Mouse (Mus musculus): ENCODE data around the gene Lrfn1. TPM values are rescaled to one million over a fixed set of nuclear protein-coding genes. Genes with fewer than 3 reads are reported as not detected.

The Lrfn1 gene
- polyA plus RNA-seq, 1 experiment from 2014 or later, result 23.4 TPM

GRCm38 (mm10) chr7:28432252-28432651 is 19.5 kb upstream of the Lrfn1 start:
- no peak for ATAC-seq (ENCODE audit: low read depth)
- Histone ChIP-seq H3K27me3 (ENCODE audit: control insufficient read depth, insufficient read depth, low read length) (no peaks in the 10 kb centered on the region), H3K36me3 (ENCODE audit: control insufficient read depth, insufficient read depth, low read length) (no peaks in the 10 kb centered on the region), H3K4me3 (ENCODE audit: low read depth, low read length) (no peak overlapping the region), H3K9ac (replicated peaks; ENCODE audit: low read depth, low read length) (no peak overlapping the region), H3K4me1 (ENCODE audit: control insufficient read depth, insufficient read depth, low read length) (peaks cover 19% of the 10 kb centered on the region), H3K27ac (ENCODE audit: low read depth, low read length) (no peak overlapping the region), H3K4me2 (ENCODE audit: low read depth, low read length) (no peak overlapping the region), H3K9me3 (ENCODE audit: control insufficient read depth, low read length) (no peaks in the 10 kb centered on the region)
- 95% methylated on average over 2 of the region's 2 CpGs for WGBS

GRCm38 (mm10) chr7:28435660-28436259 is 16.0 kb upstream of the Lrfn1 start:
- H3K4me2 ChIP-seq (ENCODE audit: low read depth, low read length), result peak overlapping the region; percentile 77
- no peaks in the 10 kb centered on the region for H3K27me3 ChIP-seq (ENCODE audit: control insufficient read depth, insufficient read depth, low read length)
- peak; percentile 44 for ATAC-seq (ENCODE audit: low read depth)
- no peaks in the 10 kb centered on the region for H3K9me3 ChIP-seq (ENCODE audit: control insufficient read depth, low read length)
- peak overlapping the region; percentile 81 for H3K4me3 ChIP-seq (ENCODE audit: low read depth, low read length)
- 0% methylated on average over 17 of the region's 70 CpGs for WGBS
- H3K9ac ChIP-seq (replicated peaks; ENCODE audit: low read depth, low read length), result peak overlapping the region; percentile 97
- H3K27ac ChIP-seq (ENCODE audit: low read depth, low read length), result peak overlapping the region; percentile 66
- no peaks in the 10 kb centered on the region for H3K36me3 ChIP-seq (ENCODE audit: control insufficient read depth, insufficient read depth, low read length)
- H3K4me1 ChIP-seq (ENCODE audit: control insufficient read depth, insufficient read depth, low read length), result peaks cover 19% of the 10 kb centered on the region

GRCm38 (mm10) chr7:28436271-28436904 is 15.4 kb upstream of the Lrfn1 start:
- Histone ChIP-seq H3K36me3 (ENCODE audit: control insufficient read depth, insufficient read depth, low read length) (no peaks in the 10 kb centered on the region), H3K27me3 (ENCODE audit: control insufficient read depth, insufficient read depth, low read length) (no peaks in the 10 kb centered on the region), H3K4me2 (ENCODE audit: low read depth, low read length) (peak overlapping the region; percentile 55), H3K4me1 (ENCODE audit: control insufficient read depth, insufficient read depth, low read length) (peaks cover 19% of the 10 kb centered on the region), H3K27ac (ENCODE audit: low read depth, low read length) (peak overlapping the region; percentile 83), H3K9ac (replicated peaks; ENCODE audit: low read depth, low read length) (peak overlapping the region; percentile 97), H3K9me3 (ENCODE audit: control insufficient read depth, low read length) (no peaks in the 10 kb centered on the region), H3K4me3 (ENCODE audit: low read depth, low read length) (peak overlapping the region; percentile 81)
- peak; percentile 98 for ATAC-seq (ENCODE audit: low read depth)
- WGBS, result 0% methylated on average over 51 of the region's 64 CpGs

GRCm38 (mm10) chr7:28436932-28437570 is 14.7 kb upstream of the Lrfn1 start, which contains the start of gene Gmfg:
Gene Gmfg, plus strand, starts transcription at chr7:28437447.
- ATAC-seq (ENCODE audit: low read depth), result peak; percentile 60
- Histone ChIP-seq H3K9me3 (ENCODE audit: control insufficient read depth, low read length) (no peaks in the 10 kb centered on the region), H3K36me3 (ENCODE audit: control insufficient read depth, insufficient read depth, low read length) (no peaks in the 10 kb centered on the region), H3K4me3 (ENCODE audit: low read depth, low read length) (peak within 1 kb of the TSS; percentile 81), H3K27ac (ENCODE audit: low read depth, low read length) (peak within 1 kb of the TSS; percentile 83), H3K4me1 (ENCODE audit: control insufficient read depth, insufficient read depth, low read length) (peaks cover 19% of the 10 kb centered on the region), H3K4me2 (ENCODE audit: low read depth, low read length) (peak within 1 kb of the TSS; percentile 55), H3K9ac (replicated peaks; ENCODE audit: low read depth, low read length) (peak within 1 kb of the TSS; percentile 62), H3K27me3 (ENCODE audit: control insufficient read depth, insufficient read depth, low read length) (no peaks in the 10 kb centered on the region)
- 2% methylated on average over 16 of the region's 16 CpGs for WGBS

- no peak overlapping the region for H3K27ac ChIP-seq (ENCODE audit: low read depth, low read length)
- no peak for ATAC-seq (ENCODE audit: low read depth)
- no peak overlapping the region for H3K9ac ChIP-seq (replicated peaks; ENCODE audit: low read depth, low read length)
- no peaks in the 10 kb centered on the region for H3K9me3 ChIP-seq (ENCODE audit: control insufficient read depth, low read length)
- no peaks in the 10 kb centered on the region for H3K27me3 ChIP-seq (ENCODE audit: control insufficient read depth, insufficient read depth, low read length)
- peaks cover 12% of the 10 kb centered on the region; the same call in 1 of the 2 replicates for H3K4me1 ChIP-seq (ENCODE audit: control insufficient read depth, insufficient read depth, low read length)
- no peak overlapping the region for H3K4me3 ChIP-seq (ENCODE audit: low read depth, low read length)
- H3K36me3 ChIP-seq (ENCODE audit: control insufficient read depth, insufficient read depth, low read length), result no peaks in the 10 kb centered on the region
- no peak overlapping the region for H3K4me2 ChIP-seq (ENCODE audit: low read depth, low read length)
Observed at GRCm38 (mm10) chr7:28437964-28438363, 13.8 kb upstream of the Lrfn1 start.

GRCm38 (mm10) chr7:28438771-28439170 is 13.0 kb upstream of the Lrfn1 start:
- H3K27ac ChIP-seq (ENCODE audit: low read depth, low read length), result no peak overlapping the region
- no peaks in the 10 kb centered on the region for H3K36me3 ChIP-seq (ENCODE audit: control insufficient read depth, insufficient read depth, low read length)
- 94% methylated on average over 2 of the region's 2 CpGs for WGBS
- no peak overlapping the region for H3K9ac ChIP-seq (replicated peaks; ENCODE audit: low read depth, low read length)
- no peak overlapping the region for H3K4me2 ChIP-seq (ENCODE audit: low read depth, low read length)
- H3K4me3 ChIP-seq (ENCODE audit: low read depth, low read length), result no peak overlapping the region
- no peaks in the 10 kb centered on the region for H3K9me3 ChIP-seq (ENCODE audit: control insufficient read depth, low read length)
- H3K4me1 ChIP-seq (ENCODE audit: control insufficient read depth, insufficient read depth, low read length), result peaks cover 12% of the 10 kb centered on the region; the same call in 1 of the 2 replicates
- no peaks in the 10 kb centered on the region for H3K27me3 ChIP-seq (ENCODE audit: control insufficient read depth, insufficient read depth, low read length)
- ATAC-seq (ENCODE audit: low read depth), result no peak

- Histone ChIP-seq H3K27ac (ENCODE audit: low read depth, low read length) (no peak overlapping the region), H3K4me2 (ENCODE audit: low read depth, low read length) (no peak overlapping the region), H3K27me3 (ENCODE audit: control insufficient read depth, insufficient read depth, low read length) (no peaks in the 10 kb centered on the region), H3K9ac (replicated peaks; ENCODE audit: low read depth, low read length) (no peak overlapping the region), H3K36me3 (ENCODE audit: control insufficient read depth, insufficient read depth, low read length) (no peaks in the 10 kb centered on the region), H3K4me1 (ENCODE audit: control insufficient read depth, insufficient read depth, low read length) (no peaks in the 10 kb centered on the region), H3K4me3 (ENCODE audit: low read depth, low read length) (no peak overlapping the region), H3K9me3 (ENCODE audit: control insufficient read depth, low read length) (no peaks in the 10 kb centered on the region)
- ATAC-seq (ENCODE audit: low read depth), result no peak
- WGBS, result 51% methylated on average over 2 of the region's 2 CpGs
Observed at GRCm38 (mm10) chr7:28440739-28441138, 11.0 kb upstream of the Lrfn1 start.

- H3K9me3 ChIP-seq (ENCODE audit: control insufficient read depth, low read length), result no peaks in the 10 kb centered on the region
- H3K4me2 ChIP-seq (ENCODE audit: low read depth, low read length), result no peak overlapping the region
- no peaks in the 10 kb centered on the region for H3K27me3 ChIP-seq (ENCODE audit: control insufficient read depth, insufficient read depth, low read length)
- H3K4me3 ChIP-seq (ENCODE audit: low read depth, low read length), result no peak overlapping the region
- no peaks in the 10 kb centered on the region for H3K36me3 ChIP-seq (ENCODE audit: control insufficient read depth, insufficient read depth, low read length)
- no peak overlapping the region for H3K27ac ChIP-seq (ENCODE audit: low read depth, low read length)
- H3K9ac ChIP-seq (replicated peaks; ENCODE audit: low read depth, low read length), result no peak overlapping the region
- ATAC-seq (ENCODE audit: low read depth), result no peak
- 88% methylated on average over 13 of the region's 14 CpGs for WGBS
- H3K4me1 ChIP-seq (ENCODE audit: control insufficient read depth, insufficient read depth, low read length), result no peaks in the 10 kb centered on the region
Observed at GRCm38 (mm10) chr7:28441776-28442485, 9.8 kb upstream of the Lrfn1 start.

Data from neural tube, embryonic 14.5 days (tissue).